Mouse (Mus musculus) kidney, adult 11 months (tissue): ENCODE measurements at regions not wholly inside any gene's neighbourhood (a gene's known extent, or its start where the extent isn't known, plus 50 kb on each side); places are given as distances from the start of the nearest gene placed in this dataset.

Experiments
- DNase-seq: peaks from one replicate; pipeline ENCODE4 v3.0.0; 2022

DNA sequence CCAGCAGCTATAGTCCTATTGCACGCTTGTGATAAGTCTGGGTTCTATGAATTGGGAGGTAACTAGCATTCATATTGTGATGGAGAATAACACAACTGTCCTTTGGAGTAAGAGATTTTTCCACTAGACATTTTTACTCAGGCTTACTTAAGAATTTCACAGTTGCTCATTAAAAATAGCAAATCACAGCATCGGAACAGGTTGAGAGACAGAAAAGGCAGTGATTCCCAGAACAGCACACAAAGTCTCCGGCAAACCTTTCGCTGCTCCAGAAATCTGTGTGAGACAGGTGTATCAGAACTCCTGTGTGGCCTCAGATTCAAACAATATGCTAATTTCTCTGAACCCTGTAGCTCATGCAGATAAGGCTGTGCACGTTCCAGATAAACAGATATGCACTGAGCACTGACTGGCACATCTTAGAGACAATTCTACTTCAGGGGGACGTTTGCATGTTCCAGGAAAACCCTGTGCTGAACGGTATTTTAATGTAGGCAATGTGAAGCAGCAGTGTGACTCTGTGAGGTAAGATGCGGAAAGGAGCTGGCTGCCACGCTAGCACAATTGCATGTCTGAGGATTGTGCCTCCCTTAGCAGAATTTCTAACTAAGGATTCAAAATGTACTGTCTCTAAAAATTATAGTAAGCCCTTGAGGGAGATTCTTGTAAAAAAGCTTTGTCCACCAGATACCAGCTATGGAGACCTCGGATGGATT is 99.8 kb upstream of the Kynu start:
- DNase-seq, result no peak

DNA sequence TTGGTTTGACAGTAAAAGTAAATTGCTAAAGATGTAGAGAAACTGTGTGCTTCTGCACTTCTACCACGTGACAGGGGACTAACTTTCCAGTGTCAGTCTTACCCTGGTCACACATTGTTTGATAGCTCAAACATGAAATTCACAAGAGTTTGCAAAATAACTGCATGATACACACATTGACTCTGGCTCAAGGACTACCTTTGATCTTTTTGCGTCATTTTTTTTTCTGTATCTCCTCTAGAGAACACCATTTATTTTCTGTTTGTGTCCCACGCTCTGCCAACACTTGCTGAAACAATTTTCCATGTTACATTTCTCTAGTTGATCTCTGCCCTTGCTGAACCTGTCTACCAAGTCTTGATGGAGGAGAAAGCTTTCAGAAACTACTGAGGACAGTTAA is 86.0 kb upstream of the Kynu start:
- DNase-seq, result no peak

DNA sequence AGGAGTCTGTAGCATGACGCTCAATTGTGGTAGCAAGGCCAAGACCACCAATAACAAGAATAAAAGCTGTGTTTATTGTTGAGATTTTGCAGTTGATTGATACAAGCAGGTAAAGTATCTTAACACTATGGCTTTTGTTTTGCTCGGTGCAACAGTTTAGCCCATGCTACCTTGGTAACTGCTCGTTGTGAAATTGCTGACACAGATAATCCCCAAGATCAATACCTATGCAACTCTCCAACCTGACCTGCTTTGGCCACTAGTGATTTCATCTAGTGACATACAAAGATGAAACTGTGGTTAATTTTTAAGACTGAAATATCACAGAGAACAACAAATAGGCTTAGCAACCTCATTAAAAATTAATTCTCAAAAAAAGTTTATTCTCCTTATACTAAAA is 85.2 kb upstream of the Kynu start:
- no peak for DNase-seq

DNA sequence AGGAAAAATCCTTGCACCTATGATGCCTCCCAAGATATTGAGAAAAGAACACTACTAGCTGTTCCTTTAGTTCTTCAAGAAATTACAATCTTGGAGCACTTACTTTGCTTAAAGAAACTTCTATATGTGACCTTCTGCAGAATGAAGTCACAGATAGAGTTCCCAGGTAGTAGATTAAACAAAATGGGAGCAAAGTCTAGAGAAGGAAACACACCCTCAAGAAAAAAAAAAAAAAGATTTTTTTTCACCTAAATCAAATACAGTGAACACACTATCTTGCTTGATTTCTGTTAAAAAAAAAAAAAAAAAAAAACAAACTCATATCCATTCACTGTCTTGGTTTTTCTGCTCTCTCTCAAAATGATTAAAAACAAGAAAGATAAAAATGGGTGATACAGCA is 76.6 kb upstream of the Kynu start:
- DNase-seq, result no peak

DNA sequence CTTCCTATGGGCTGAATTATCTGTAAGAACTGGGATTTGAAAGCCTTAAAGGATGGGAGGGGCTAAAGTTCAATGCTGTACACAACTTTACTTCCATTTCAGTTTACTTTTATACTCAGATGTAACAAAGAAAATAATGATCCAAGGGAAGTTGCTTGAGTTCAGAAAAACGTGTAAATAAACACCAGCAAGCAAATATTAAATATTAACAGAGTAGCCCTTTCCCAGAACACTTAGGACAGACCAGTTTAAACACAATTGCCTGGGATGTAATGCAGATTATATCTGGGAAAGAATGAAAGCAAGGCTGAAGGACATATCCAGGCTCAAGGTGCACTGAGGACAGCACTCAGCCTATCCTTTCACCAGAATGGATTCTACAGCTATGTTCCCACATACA is 75.3 kb upstream of the Kynu start:
- no peak for DNase-seq
